Mouse (Mus musculus) forebrain, embryonic 15.5 days (tissue): ENCODE data around the gene Tyro3. TPM values are rescaled to one million over a fixed set of nuclear protein-coding genes. Genes with fewer than 3 reads are reported as not detected.
A peak's percentile ranks its signal among the peaks of the same experiment; 100 is the strongest.

Source experiments
- ATAC-seq: fragments of 200-750 bp; cut with Nextera tagmentation; replicated peaks from 2 replicates; pipeline ENCODE4 v1.8.0; 2017; ENCODE audit warnings: mild to moderate bottlenecking, moderate TSS enrichment, moderate library complexity
- H3K27ac ChIP-seq: fragments of 300-500 bp; sonication (generic); replicated peaks from 2 replicates; pipeline ENCODE4 v1.5.1; 2015; ENCODE audit warnings: mild to moderate bottlenecking, inconsistent platforms
- H3K27me3 ChIP-seq: fragments of 300-500 bp; sonication (generic); 2 replicates; pipeline ENCODE4 v1.6.1; 2015; ENCODE audit warnings: inconsistent platforms
- H3K36me3 ChIP-seq: fragments of 300-500 bp; sonication (generic); 2 replicates; pipeline ENCODE4 v1.6.1; 2015; ENCODE audit warnings: mild to moderate bottlenecking, inconsistent platforms
- H3K4me1 ChIP-seq: fragments of 300-500 bp; sonication (generic); 2 replicates; pipeline ENCODE4 v1.6.1; 2015; ENCODE audit warnings: inconsistent platforms
- H3K4me2 ChIP-seq: fragments of 300-500 bp; sonication (generic); replicated peaks from 2 replicates; pipeline ENCODE4 v1.6.1; 2015; ENCODE audit warnings: mild to moderate bottlenecking, inconsistent platforms
- H3K4me3 ChIP-seq: fragments of 300-500 bp; sonication (generic); 2 replicates; pipeline ENCODE4 v1.5.1; 2015; ENCODE audit warnings: mild to moderate bottlenecking, inconsistent platforms
- H3K9ac ChIP-seq: fragments of 300-500 bp; sonication (generic); replicated peaks from 2 replicates; pipeline ENCODE4 v1.6.1; 2015; ENCODE audit warnings: mild to moderate bottlenecking, inconsistent platforms
- H3K9me3 ChIP-seq: fragments of 300-500 bp; sonication (generic); 2 replicates; pipeline ENCODE4 v1.6.1; 2016; ENCODE audit warnings: inconsistent platforms
- WGBS: fragments of 180-500 bp; shearing (Covaris S2); methylation state at CpG from one replicate; pipeline ENCODE4 v1.1.7; 2015; ENCODE audit warnings: mixed read lengths; 5-methylcytosine and 5-hydroxymethylcytosine counted together
- polyA plus RNA-seq: library from polyadenylated mRNA; unstranded; fragments of >200 nt; fragmentation: Nextera tagmentation; extraction: Ambion mirVana; gene quantifications from 2 replicates; pipeline ENCODE4 v1.2.1, GENCODE M21; 2015

Gene Tyro3
- polyA plus RNA-seq, 1 experiment from 2014 or later = 17.9 TPM

- ATAC-seq = no peak
- 66% methylated on average over 4 of the region's 4 CpGs for WGBS
- Histone ChIP-seq H3K36me3 (0 out of 2 replicates have a peak, but pooled peaks cover 3% of the 10 kb centered on the region), H3K4me1 (peaks cover 17% of the 10 kb centered on the region), H3K4me3 (no peak overlapping the region), H3K9ac (no peak overlapping the region), H3K4me2 (no peak overlapping the region), H3K27me3 (no peaks in the 10 kb centered on the region), H3K9me3 (no peaks in the 10 kb centered on the region), H3K27ac (no peak overlapping the region)
These were observed 11.3 kb downstream of the Tyro3 start for GRCm38 (mm10) chr2:119808881-119809280.

DNA sequence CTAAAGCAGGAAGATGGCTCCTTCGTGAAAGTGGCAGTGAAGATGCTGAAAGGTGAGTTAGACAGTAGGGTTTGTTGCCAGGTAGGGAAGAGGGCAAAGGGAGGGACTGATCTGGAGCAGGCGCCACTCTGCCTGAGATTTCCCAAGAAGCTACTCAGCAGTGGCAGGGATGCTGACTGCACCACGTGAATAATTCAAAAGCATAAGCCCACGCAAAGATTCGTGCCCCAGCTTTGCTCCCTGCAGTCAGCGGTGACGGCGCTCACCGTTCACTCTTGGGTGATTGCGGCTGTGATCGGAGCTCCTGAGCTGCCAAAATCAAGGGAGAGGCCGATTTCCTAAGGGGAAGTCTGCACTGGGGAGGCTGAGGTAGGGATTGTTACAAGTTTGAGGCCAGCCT is 13.4 kb downstream of the Tyro3 start:
- no peak overlapping the region for H3K4me3 ChIP-seq
- WGBS = 82% methylated on average over 12 of the region's 12 CpGs
- no peak overlapping the region for H3K4me2 ChIP-seq
- H3K9me3 ChIP-seq = no peaks in the 10 kb centered on the region
- H3K9ac ChIP-seq = no peak overlapping the region
- H3K27ac ChIP-seq = no peak overlapping the region
- H3K36me3 ChIP-seq = 0 out of 2 replicates have a peak, but pooled peaks cover 3% of the 10 kb centered on the region
- ATAC-seq = no peak
- no peaks in the 10 kb centered on the region for H3K27me3 ChIP-seq
- peaks cover 11% of the 10 kb centered on the region for H3K4me1 ChIP-seq

DNA sequence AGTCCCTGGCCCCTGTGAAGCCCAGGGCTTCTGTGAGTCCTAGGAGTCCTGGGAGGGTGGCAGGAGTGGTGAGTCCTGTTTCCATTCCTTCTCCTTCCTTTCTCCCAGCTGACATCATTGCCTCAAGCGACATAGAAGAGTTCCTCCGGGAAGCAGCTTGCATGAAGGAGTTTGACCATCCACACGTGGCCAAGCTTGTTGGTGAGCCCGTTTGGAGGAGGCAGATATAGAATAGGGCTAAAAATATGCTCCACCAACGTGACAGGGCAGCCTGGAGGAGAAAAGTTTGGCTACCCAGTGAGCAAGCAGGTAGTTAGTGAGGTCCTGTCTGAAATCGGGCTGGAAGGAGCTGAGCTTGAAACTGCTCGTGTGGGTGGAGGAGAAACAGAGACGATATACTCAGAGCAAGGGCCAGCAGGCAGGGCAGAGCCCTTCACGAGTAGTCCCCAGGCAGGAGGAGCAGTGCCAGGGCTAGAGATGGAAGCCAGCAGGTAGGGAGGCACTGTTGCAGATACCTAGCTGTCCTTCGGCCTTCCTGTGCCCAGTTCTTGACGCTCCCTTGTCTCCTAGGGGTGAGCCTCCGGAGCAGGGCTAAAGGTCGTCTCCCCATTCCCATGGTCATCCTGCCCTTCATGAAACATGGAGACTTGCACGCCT is 14.1 kb downstream of the Tyro3 start:
- Histone ChIP-seq H3K4me3 (no peak overlapping the region), H3K9me3 (no peaks in the 10 kb centered on the region), H3K4me1 (peaks cover 11% of the 10 kb centered on the region), H3K4me2 (no peak overlapping the region), H3K36me3 (0 out of 2 replicates have a peak, but pooled peaks cover 3% of the 10 kb centered on the region), H3K27me3 (no peaks in the 10 kb centered on the region), H3K27ac (no peak overlapping the region), H3K9ac (no peak overlapping the region)
- no peak for ATAC-seq
- WGBS = 90% methylated on average over 14 of the region's 14 CpGs

DNA sequence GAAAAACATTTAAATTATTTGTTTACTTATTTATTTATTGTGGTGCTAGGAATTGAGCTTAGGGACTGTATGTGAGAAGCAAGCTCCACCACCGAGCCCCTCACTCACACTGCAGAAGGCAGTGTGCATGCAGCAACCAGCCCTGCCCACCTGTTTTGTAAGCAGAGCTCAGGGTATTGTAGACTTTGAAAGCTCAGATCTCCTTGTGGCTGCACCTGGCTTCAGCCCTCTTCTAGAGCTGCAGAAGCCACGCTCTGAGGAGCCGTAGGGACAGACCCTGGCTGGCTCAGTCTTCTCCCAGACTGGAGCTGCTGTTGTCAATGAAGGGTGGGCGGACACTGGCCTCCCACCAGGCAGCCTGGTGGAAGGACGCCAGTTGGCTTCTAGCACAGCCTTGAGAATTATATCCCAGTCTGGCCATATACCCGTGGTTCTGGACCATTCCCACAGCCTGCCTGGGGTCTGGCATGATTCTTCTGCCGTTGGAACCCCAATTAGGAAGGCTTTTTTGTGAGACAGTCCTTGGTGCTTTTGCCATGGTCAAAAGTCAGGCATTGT is 16.9 kb downstream of the Tyro3 start:
- no peak overlapping the region for H3K4me2 ChIP-seq
- no peak overlapping the region for H3K4me3 ChIP-seq
- H3K27me3 ChIP-seq = no peaks in the 10 kb centered on the region
- H3K4me1 ChIP-seq = peaks cover 19% of the 10 kb centered on the region
- no peaks in the 10 kb centered on the region for H3K9me3 ChIP-seq
- ATAC-seq = peak; percentile 64
- 65% methylated on average over 7 of the region's 7 CpGs for WGBS
- 0 out of 2 replicates have a peak, but pooled peaks cover 3% of the 10 kb centered on the region for H3K36me3 ChIP-seq
- peak overlapping the region; percentile 62 for H3K27ac ChIP-seq
- no peak overlapping the region for H3K9ac ChIP-seq

GRCm38 (mm10) chr2:119816611-119817010 is 19.1 kb downstream of the Tyro3 start:
- H3K27me3 ChIP-seq = no peaks in the 10 kb centered on the region
- H3K9ac ChIP-seq = no peak overlapping the region
- ATAC-seq = no peak
- H3K27ac ChIP-seq = peak overlapping the region; percentile 42
- H3K4me3 ChIP-seq = no peak overlapping the region
- 94% methylated on average over 13 of the region's 13 CpGs for WGBS
- H3K4me1 ChIP-seq = peaks cover 19% of the 10 kb centered on the region
- H3K9me3 ChIP-seq = no peaks in the 10 kb centered on the region
- no peak overlapping the region for H3K4me2 ChIP-seq
- 0 out of 2 replicates have a peak, but pooled peaks cover 3% of the 10 kb centered on the region for H3K36me3 ChIP-seq

DNA sequence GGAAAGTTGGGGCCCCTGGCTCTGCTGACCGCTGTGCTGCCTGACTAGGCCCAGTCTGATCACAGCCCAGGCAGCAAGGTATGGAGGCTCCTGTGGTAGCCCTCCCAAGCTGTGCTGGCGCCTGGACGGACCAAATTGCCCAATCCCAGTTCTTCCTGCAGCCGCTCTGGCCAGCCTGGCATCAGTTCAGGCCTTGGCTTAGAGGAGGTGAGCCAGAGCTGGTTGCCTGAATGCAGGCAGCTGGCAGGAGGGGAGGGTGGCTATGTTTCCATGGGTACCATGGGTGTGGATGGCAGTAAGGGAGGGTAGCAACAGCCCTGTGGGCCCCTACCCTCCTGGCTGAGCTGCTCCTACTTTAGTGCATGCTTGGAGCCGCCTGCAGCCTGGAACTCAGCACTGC is 19.5 kb downstream of the Tyro3 start:
- H3K4me2 ChIP-seq = no peak overlapping the region
- H3K9ac ChIP-seq = no peak overlapping the region
- peak; percentile 84 for ATAC-seq
- H3K9me3 ChIP-seq = no peaks in the 10 kb centered on the region
- H3K27ac ChIP-seq = peak overlapping the region; percentile 42
- no peaks in the 10 kb centered on the region for H3K27me3 ChIP-seq
- WGBS = 73% methylated on average over 5 of the region's 5 CpGs
- H3K36me3 ChIP-seq = 0 out of 2 replicates have a peak, but pooled peaks cover 3% of the 10 kb centered on the region
- H3K4me1 ChIP-seq = peaks cover 19% of the 10 kb centered on the region
- H3K4me3 ChIP-seq = no peak overlapping the region

GRCm38 (mm10) chr2:119818668-119819272 is 21.2 kb downstream of the Tyro3 start:
- no peak overlapping the region for H3K4me2 ChIP-seq
- peaks cover 19% of the 10 kb centered on the region for H3K4me1 ChIP-seq
- no peak overlapping the region for H3K27ac ChIP-seq
- no peak overlapping the region for H3K9ac ChIP-seq
- ATAC-seq = no peak
- H3K4me3 ChIP-seq = no peak overlapping the region
- H3K27me3 ChIP-seq = no peaks in the 10 kb centered on the region
- H3K9me3 ChIP-seq = no peaks in the 10 kb centered on the region
- WGBS = 69% methylated on average over 9 of the region's 9 CpGs
- H3K36me3 ChIP-seq = no peaks in the 10 kb centered on the region

DNA sequence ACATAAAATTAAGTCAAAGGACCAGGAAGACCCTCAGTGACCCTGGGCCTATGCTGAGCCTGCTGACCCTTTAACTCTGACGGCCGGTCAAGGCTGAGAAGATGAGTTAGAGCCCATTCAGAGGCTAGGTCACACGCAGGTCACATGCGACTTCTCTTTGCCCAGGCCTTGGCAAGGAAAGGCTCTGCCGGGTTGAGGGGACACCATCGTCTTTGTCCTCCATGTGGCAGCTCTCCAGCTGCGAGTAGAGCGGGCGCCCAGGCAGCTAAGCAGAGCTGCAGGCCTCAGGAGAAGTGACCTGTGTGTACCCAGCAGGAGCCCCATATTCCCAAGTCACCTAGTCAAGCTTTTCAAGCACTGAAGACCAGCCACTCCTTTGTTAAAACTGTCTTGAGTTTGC is 23.6 kb downstream of the Tyro3 start:
- Histone ChIP-seq H3K36me3 (no peaks in the 10 kb centered on the region), H3K9me3 (no peaks in the 10 kb centered on the region), H3K27ac (no peak overlapping the region), H3K4me1 (0 out of 2 replicates have a peak, but pooled peaks cover 7% of the 10 kb centered on the region), H3K27me3 (no peaks in the 10 kb centered on the region), H3K4me2 (no peak overlapping the region), H3K4me3 (no peak overlapping the region), H3K9ac (no peak overlapping the region)
- no peak for ATAC-seq
- 83% methylated on average over 9 of the region's 9 CpGs for WGBS

GRCm38 (mm10) chr2:119830579-119830978 is 33.0 kb downstream of the Tyro3 start:
- Histone ChIP-seq H3K4me1 (no peaks in the 10 kb centered on the region), H3K36me3 (no peaks in the 10 kb centered on the region), H3K4me3 (no peak overlapping the region), H3K9me3 (no peaks in the 10 kb centered on the region), H3K27me3 (no peaks in the 10 kb centered on the region), H3K27ac (no peak overlapping the region), H3K4me2 (no peak overlapping the region), H3K9ac (no peak overlapping the region)
- no peak for ATAC-seq
- WGBS = 65% methylated on average over 2 of the region's 2 CpGs

DNA sequence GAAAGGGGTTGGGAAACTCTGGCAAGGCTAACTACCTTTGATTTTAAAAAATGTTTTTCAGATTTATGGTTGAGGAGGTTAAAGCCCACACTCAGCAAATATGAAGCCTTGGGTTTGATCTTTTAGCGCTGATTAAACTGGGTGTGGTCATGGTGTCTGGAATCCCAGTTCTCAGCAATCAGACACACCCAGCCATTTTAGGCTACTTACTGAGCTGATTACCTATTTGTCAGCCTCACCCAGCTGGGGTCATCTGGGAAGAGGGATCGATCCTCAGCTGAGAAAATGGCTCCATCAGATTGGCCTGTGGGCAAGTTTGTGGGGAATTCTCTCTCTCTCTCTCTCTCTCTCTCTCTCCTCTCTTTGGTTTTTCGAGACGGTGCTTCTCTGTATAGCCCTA is 36.7 kb downstream of the Tyro3 start:
- Histone ChIP-seq H3K4me1 (no peaks in the 10 kb centered on the region), H3K4me2 (no peak overlapping the region), H3K36me3 (no peaks in the 10 kb centered on the region), H3K4me3 (no peak overlapping the region), H3K9ac (no peak overlapping the region), H3K27me3 (no peaks in the 10 kb centered on the region), H3K27ac (no peak overlapping the region), H3K9me3 (no peaks in the 10 kb centered on the region)
- WGBS = over 99% methylated on average over 4 of the region's 4 CpGs
- ATAC-seq = no peak

- no peak for ATAC-seq
- Histone ChIP-seq H3K4me1 (no peaks in the 10 kb centered on the region), H3K9me3 (no peaks in the 10 kb centered on the region), H3K27ac (no peak overlapping the region), H3K9ac (no peak overlapping the region), H3K4me3 (no peak overlapping the region), H3K36me3 (no peaks in the 10 kb centered on the region), H3K4me2 (no peak overlapping the region), H3K27me3 (no peaks in the 10 kb centered on the region)
- WGBS = 91% methylated on average over 7 of the region's 7 CpGs
These were observed 40.1 kb downstream of the Tyro3 start for GRCm38 (mm10) chr2:119837616-119838015.

DNA sequence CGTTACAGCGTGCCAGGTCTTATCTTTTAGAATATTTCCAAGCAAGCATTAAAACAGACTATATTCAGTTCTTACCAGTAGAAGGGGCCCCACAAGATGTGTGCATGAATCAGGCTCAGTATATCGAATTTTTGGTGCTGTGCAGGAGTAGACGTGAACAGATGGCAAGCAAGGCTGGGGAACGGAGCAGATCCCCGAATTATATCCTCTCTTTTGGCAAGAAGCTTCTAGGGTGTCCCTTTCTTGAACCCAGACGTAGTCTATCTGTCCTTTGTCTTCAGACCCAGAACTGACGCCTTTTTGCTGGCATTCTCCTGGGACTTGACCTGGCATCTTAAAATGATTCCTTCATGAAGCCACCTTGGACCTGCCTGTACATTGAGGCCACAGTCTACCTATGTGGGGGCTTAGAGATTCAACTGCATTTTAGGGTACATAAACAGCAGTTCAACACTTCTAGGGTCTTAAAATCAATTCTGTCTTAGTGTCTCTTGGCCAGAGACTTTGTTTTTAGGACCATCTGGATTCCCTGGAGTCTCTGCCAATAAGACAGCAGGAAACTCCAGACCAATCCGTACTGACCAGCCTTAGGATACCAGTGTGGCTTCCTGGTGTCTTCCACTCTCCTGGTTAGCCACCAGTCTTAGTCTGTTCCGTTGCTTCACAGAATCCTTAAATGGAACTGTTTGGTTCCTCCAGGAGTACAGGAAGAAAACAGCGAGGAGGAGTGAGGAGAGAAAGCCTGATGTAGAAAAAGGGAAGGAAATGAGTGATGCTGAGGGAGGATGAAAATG is 41.0 kb downstream of the Tyro3 start:
- Histone ChIP-seq H3K9ac (no peak overlapping the region), H3K9me3 (no peaks in the 10 kb centered on the region), H3K4me3 (no peak overlapping the region), H3K27me3 (no peaks in the 10 kb centered on the region), H3K27ac (no peak overlapping the region), H3K4me1 (no peaks in the 10 kb centered on the region), H3K36me3 (no peaks in the 10 kb centered on the region), H3K4me2 (no peak overlapping the region)
- 76% methylated on average over 11 of the region's 11 CpGs for WGBS
- ATAC-seq = no peak
